Mouse (Mus musculus): ENCODE results near the gene Cyp4x1.

Cyp4x1 gene

GRCm38 (mm10) chr4:115056921-115057673, 77.0 kb downstream of the Cyp4x1 start:
- no peak for DNase-seq (ENCODE audit: low read depth, low spot score)

GRCm38 (mm10) chr4:115056371-115056920, 77.6 kb downstream of the Cyp4x1 start, which contains the start of gene Tal1:
TSS of gene Tal1 (plus strand) at chr4:115056426.
- DNase-seq (ENCODE audit: low read depth, low spot score): no peak
